In the genomic region with DNA sequence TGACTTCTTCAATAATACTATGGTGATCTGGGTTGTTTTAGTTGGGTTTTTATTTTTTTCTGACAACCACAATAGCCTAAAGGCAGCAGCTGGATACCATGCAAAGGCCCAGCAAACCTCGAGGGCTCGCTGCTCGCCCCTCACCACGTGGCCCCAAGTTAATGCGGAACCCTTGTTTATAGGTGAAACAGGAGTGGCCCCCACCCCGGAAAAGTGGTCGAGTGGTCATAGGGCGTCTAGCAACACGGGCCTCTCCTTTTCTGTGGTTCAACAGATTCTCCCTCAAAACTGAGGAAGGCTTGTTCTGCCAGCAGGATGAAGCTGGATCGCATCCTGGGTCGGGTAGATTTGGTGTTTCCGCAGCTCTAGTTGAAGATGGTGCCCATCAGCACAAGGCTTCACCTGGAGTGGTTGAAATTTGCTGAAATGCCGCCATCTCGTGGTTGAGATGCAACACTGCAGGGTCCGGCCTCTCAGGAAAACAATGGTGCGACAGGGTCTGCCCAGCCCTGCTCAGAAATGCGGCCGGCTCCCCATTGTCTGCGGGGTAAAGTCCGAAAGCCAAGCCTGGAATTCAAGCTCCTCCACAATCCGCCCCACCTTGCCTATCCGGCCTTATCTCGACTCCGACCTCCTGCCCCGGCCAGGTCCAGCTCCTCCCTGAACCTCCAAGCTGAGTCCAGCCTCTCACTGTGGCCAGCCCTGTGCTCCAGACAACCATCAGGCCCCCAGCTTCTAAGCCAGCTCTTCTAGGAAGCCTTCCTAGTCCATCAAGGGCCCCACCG, we compare ENCODE assay signal across 7 mouse cellular contexts. TPM values are rescaled to one million over a fixed set of nuclear protein-coding genes. Genes with fewer than 3 reads are reported as not detected.
A peak's percentile ranks its signal among the peaks of the same experiment; 100 is the strongest.
DNase-seq lines count a peak whose midpoint lies in the region; ATAC-seq and TF ChIP-seq lines count a peak whose summit lies in the region.

No protein-coding gene starts in this region.

- peak; percentile 73 for ATAC-seq in midbrain, embryonic 12.5 days (ENCODE audit: low FRiP score, low read depth)

- 20% methylated on average over 26 of the region's 26 CpGs for WGBS in midbrain, embryonic 12.5 days
- WGBS in small intestine, adult 2 months, result 16% methylated on average over 26 of the region's 26 CpGs

- no peaks in the 10 kb centered on the region for H3K27me3 ChIP-seq in midbrain, embryonic 12.5 days
- H3K27me3 ChIP-seq in small intestine, adult 2 months (ENCODE audit: control insufficient read depth, insufficient read depth, low read length), result no peaks in the 10 kb centered on the region

- intact Hi-C loops in left cerebral cortex, postnatal 4 days (cut with DNase I), result loop anchor here (2.0 to 10.0 kb wide), 3 partner anchors 254 to 497 kb away; no protein-coding TSS in a partner anchor

- H3K9ac ChIP-seq in midbrain, embryonic 12.5 days (replicated peaks), result peak overlapping the region; percentile 42; the same call in 1 of the 2 replicates

- no peaks in the 10 kb centered on the region for H3K9me3 ChIP-seq in midbrain, embryonic 12.5 days

- no peak overlapping the region for H3K27ac ChIP-seq in midbrain, embryonic 12.5 days (replicated peaks)
- H3K27ac ChIP-seq in small intestine, adult 2 months (ENCODE audit: insufficient read depth, low read depth, low read length), result peak overlapping the region; percentile 92

- peaks cover 5% of the 10 kb centered on the region for H3K4me1 ChIP-seq in midbrain, embryonic 12.5 days
- peaks cover 18% of the 10 kb centered on the region for H3K4me1 ChIP-seq in small intestine, adult 2 months (ENCODE audit: control insufficient read depth, insufficient read depth, insufficient read length, low read length)

- peak overlapping the region; percentile 29 for H3K4me3 ChIP-seq in midbrain, embryonic 12.5 days
- peak overlapping the region; percentile 12 for H3K4me3 ChIP-seq in small intestine, adult 2 months (ENCODE audit: low read depth, low read length)

- no peaks in the 10 kb centered on the region for H3K36me3 ChIP-seq in midbrain, embryonic 12.5 days
- no peaks in the 10 kb centered on the region for H3K36me3 ChIP-seq in small intestine, adult 2 months (ENCODE audit: control insufficient read depth, insufficient read depth, low read length)

- TF ChIP-seq CTCF in small intestine, adult 2 months (IDR thresholded peaks at IDR 0.05; ENCODE audit: extremely low read depth, insufficient read length, insufficient replicate concordance, low read depth, low read length), result peak; percentile 95

- DNase-seq in adrenal gland, postnatal 10 days, result peak; percentile 87
- DNase-seq in embryo, embryonic 9.5 days (ENCODE audit: extremely low spot score), result peak; percentile 90
- peak; percentile 98 for DNase-seq in heart, adult 11 months
- DNase-seq in kidney, adult 11 months, result peak; percentile 63
- DNase-seq in left cerebral cortex, postnatal 4 days, result peak; percentile 79

- peak overlapping the region; percentile 57 for H3K4me2 ChIP-seq in midbrain, embryonic 12.5 days (replicated peaks)

- TF ChIP-seq POLR2A in small intestine, adult 2 months (IDR thresholded peaks at IDR 0.05; ENCODE audit: low read depth, low read length), result peak; percentile 56; the same call in 1 of the 2 replicates

RNA-seq across cellular contexts. Expression of a gene that starts 5.6 kb away (rescaled TPM):
- 10 to 100 TPM in 1 of 2 experiments, 1 to 10 TPM in 1; 8.8 to 15.7 TPM for total RNA-seq in adrenal gland, postnatal 10 days (2021)
- total RNA-seq in left cerebral cortex, postnatal 4 days (2021), result 10 to 100 TPM; 33.3 to 36.5 TPM
- polyA plus RNA-seq in midbrain, embryonic 12.5 days (2016; fragmentation: Nextera tagmentation; extraction: Ambion mirVana), result 29.9 and 30.5 TPM in 2 replicates
- 1.2 and 1.4 TPM in 2 replicates for polyA plus RNA-seq in small intestine, adult 2 months (2012; rRNA removed)

RNA-seq across cellular contexts. Expression of a gene that starts 53.5 kb away (rescaled TPM):
- total RNA-seq in adrenal gland, postnatal 10 days (2021), result under 1 TPM; 0.51 to 0.81 TPM
- not detected for total RNA-seq in left cerebral cortex, postnatal 4 days (2021)
- polyA plus RNA-seq in midbrain, embryonic 12.5 days (2016; fragmentation: Nextera tagmentation; extraction: Ambion mirVana), result 0.34 and 0.50 TPM in 2 replicates
- 97.1 and 113 TPM in 2 replicates for polyA plus RNA-seq in small intestine, adult 2 months (2012; rRNA removed)
